Mouse (Mus musculus) bone marrow macrophage, adult 2 months (primary cell): ENCODE results near the gene Doc2b.

Experiments
- CTCF ChIP-seq: IDR thresholded peaks from 2 replicates; pipeline ENCODE4 v1.5.1; 2012; ENCODE audit warnings: low read depth, mild to moderate bottlenecking, low read length, moderate library complexity
- POLR2A ChIP-seq: IDR thresholded peaks from 2 replicates; pipeline ENCODE4 v1.6.1; 2012; ENCODE audit warnings: mild to moderate bottlenecking, low read depth, low read length, borderline replicate concordance

GRCm38 (mm10) chr11:75732434-75733226 lies 63.2 kb downstream of the Doc2b start, which contains the start of gene Ywhae:
- no peak for TF ChIP-seq POLR2A
- TF ChIP-seq CTCF, result no peak
